Mouse (Mus musculus): Measurements from ENCODE around the gene Pbsn. TPM values are rescaled to one million over a fixed set of nuclear protein-coding genes. Genes with fewer than 3 reads are reported as not detected.
"Not testable (repeated sequence)": the region's sequence is repeated elsewhere in the genome, so short reads cannot be mapped to it uniquely, and the experiment has no call there.

Pbsn gene
- polyA plus RNA-seq (2012; rRNA removed), result not detected in 2 replicates

GRCm38 (mm10) chrX:77853523-77853922 lies at the start of gene Pbsn:
Pbsn (minus strand) TSS chrX:77853623.
- H3K4me1 ChIP-seq (ENCODE audit: control insufficient read depth, insufficient read depth, low read length), result no peaks in the 10 kb centered on the region
- H3K4me3 ChIP-seq (replicated peaks; ENCODE audit: extremely low read depth, low read depth, low read length), result no peak within 1 kb of the TSS
- 76% methylated on average over 1 of the region's 1 CpGs for WGBS
- no peak for DNase-seq
- TF ChIP-seq CTCF (IDR thresholded peaks at IDR 0.05; ENCODE audit: insufficient read depth, low read length) (no peak), POLR2A (IDR thresholded peaks at IDR 0.05; ENCODE audit: borderline replicate concordance, extremely low read depth, low read depth, low read length) (no peak)

DNA sequence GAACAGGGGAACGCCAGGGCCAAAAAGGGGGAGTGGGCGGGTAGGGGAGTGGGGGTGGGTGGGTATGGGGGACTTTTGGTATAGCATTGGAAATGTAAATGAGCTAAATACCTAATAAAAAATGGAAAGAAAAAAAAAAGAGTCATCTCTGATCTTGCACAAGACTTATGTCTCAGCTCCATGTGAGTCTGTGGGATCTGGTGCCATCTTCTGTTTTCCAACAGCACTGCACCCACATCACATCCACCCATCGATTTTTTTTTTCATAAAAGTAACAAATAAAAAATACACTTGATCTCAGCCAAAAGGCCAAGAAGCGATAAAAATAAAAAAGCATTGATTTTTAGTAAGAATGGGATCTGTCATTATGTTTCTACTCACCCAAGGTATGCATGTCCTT lies 26.6 kb upstream of the Pbsn start:
- WGBS, result 35% methylated on average over 2 of the region's 4 CpGs
- DNase-seq; H3K4me3 ChIP-seq (replicated peaks; ENCODE audit: extremely low read depth, low read depth, low read length); H3K4me1 ChIP-seq (ENCODE audit: control insufficient read depth, insufficient read depth, low read length): not testable (repeated sequence)

DNA sequence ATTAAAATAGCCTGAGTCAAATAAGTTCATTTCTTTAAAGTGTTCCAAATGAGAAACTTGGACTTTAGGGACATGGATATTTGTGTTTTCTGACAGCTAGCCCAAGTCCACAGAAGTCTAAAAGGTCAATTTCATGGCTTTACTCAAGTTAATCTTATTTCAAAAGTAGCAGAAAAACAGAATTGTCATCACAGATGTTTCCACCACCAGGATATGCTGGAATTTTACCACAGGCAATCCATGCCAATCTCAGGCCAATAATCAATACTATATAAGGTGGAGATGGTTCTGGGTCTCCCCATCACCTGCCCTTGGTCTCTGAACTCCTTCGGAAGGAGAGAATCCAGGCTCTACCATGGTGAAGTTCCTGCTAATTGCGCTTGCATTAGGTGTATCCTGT lies 11.0 kb upstream of the Pbsn start, which contains the start of gene Gm14744:
Gm14744 (plus strand) TSS at position 301 of the 400 bp plus-strand sequence.
- not testable (repeated sequence) for H3K4me1 ChIP-seq (ENCODE audit: control insufficient read depth, insufficient read depth, low read length); DNase-seq; H3K4me3 ChIP-seq (replicated peaks; ENCODE audit: extremely low read depth, low read depth, low read length)
- WGBS, result 84% methylated on average over 2 of the region's 2 CpGs

DNA sequence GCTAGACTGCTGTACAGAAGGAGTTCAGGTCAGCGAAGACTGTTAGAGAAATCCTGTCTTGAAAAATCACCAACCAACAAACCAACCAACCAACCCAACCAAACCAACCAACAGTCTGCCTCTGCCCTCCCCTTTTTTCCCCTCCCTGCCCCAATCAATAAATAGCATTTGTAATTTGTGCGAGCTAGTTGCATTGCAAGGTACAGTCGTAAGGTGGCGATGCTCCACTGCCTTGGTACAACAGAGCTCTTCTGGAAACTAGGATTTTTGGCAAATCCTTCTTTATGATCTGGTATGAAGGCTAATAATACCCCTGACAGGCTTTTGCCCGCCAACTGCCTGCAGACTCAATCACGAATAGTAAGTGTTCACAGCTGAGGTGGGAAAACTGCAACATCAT lies 41.4 kb downstream of the Pbsn start:
- no peaks in the 10 kb centered on the region for H3K4me1 ChIP-seq (ENCODE audit: control insufficient read depth, insufficient read depth, low read length)
- DNase-seq, result no peak
- 58% methylated on average over 6 of the region's 6 CpGs for WGBS
- TF ChIP-seq CTCF (IDR thresholded peaks at IDR 0.05; ENCODE audit: insufficient read depth, low read length) (no peak), POLR2A (IDR thresholded peaks at IDR 0.05; ENCODE audit: borderline replicate concordance, extremely low read depth, low read depth, low read length) (no peak)
- H3K4me3 ChIP-seq (replicated peaks; ENCODE audit: extremely low read depth, low read depth, low read length), result no peak overlapping the region

DNA sequence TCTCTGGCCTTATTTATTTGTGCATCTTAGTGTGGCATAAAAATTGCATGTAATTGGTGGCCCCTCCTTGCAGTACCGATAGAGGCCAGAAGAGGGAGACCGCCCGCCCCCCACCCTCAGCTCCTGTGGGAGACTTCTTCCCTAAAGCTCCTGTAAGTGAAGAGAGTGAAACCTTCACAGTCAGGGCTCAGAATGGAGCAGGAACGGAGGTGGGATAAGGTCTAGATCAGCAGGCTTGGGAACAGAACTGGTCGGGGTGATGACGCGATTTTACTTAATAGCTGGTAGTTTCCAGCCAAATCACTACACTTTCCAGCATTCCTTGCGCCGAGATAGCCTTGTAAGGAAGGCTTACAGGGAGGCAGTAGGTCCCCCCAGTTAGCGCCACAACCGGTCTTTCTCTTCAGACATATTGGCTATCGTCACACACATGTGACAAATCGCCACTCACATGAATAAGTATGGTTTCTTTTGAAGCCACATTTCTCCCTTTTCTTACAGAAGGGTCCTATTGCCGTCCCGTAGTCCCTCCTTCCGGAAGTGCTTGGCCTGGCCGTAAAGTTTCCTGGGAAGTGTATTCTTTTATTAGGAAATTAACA lies 42.7 kb downstream of the Pbsn start:
- no peaks in the 10 kb centered on the region for H3K4me1 ChIP-seq (ENCODE audit: control insufficient read depth, insufficient read depth, low read length)
- H3K4me3 ChIP-seq (replicated peaks; ENCODE audit: extremely low read depth, low read depth, low read length), result peak overlapping the region; percentile 69
- peak; percentile 57 for DNase-seq
- WGBS, result 29% methylated on average over 17 of the region's 17 CpGs
- TF ChIP-seq POLR2A (IDR thresholded peaks at IDR 0.05; ENCODE audit: borderline replicate concordance, extremely low read depth, low read depth, low read length) (no peak), CTCF (IDR thresholded peaks at IDR 0.05; ENCODE audit: insufficient read depth, low read length) (0 out of 2 replicates have a peak, but pooled peaks have one; percentile 30)

DNA sequence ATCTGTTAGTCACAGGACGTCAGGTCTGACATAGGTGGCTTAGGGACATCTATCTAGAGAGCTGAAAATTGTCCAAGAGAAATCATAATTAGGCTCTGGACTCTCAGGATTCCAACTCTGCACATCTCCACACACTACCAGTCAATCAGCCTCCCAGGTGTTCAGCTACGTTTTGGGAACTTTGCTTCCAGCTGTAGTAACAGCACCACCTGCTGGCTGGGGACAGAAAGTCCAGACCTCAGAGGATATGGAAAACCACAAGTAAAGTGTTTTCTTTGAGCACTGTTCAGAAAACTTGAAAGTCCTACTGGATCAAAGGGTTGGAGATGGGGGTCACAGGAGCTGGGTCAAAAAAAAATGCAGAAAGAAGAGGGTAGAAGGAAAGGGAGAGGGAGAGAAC lies 44.8 kb downstream of the Pbsn start:
- H3K4me3 ChIP-seq (replicated peaks; ENCODE audit: extremely low read depth, low read depth, low read length), result no peak overlapping the region
- no peaks in the 10 kb centered on the region for H3K4me1 ChIP-seq (ENCODE audit: control insufficient read depth, insufficient read depth, low read length)
- peak; percentile 18 for DNase-seq
- TF ChIP-seq POLR2A (IDR thresholded peaks at IDR 0.05; ENCODE audit: borderline replicate concordance, extremely low read depth, low read depth, low read length), result no peak
- TF ChIP-seq CTCF (IDR thresholded peaks at IDR 0.05; ENCODE audit: insufficient read depth, low read length), result peak; percentile 60
- 23% methylated on average over 2 of the region's 2 CpGs for WGBS

GRCm38 (mm10) chrX:77802293-77802692 lies 51.1 kb downstream of the Pbsn start:
- TF ChIP-seq POLR2A (IDR thresholded peaks at IDR 0.05; ENCODE audit: borderline replicate concordance, extremely low read depth, low read depth, low read length) (no peak), CTCF (IDR thresholded peaks at IDR 0.05; ENCODE audit: insufficient read depth, low read length) (no peak)
- no peak overlapping the region for H3K4me3 ChIP-seq (replicated peaks; ENCODE audit: extremely low read depth, low read depth, low read length)
- no peak for DNase-seq
- no peaks in the 10 kb centered on the region for H3K4me1 ChIP-seq (ENCODE audit: control insufficient read depth, insufficient read depth, low read length)
- 65% methylated on average over 2 of the region's 2 CpGs for WGBS

DNA sequence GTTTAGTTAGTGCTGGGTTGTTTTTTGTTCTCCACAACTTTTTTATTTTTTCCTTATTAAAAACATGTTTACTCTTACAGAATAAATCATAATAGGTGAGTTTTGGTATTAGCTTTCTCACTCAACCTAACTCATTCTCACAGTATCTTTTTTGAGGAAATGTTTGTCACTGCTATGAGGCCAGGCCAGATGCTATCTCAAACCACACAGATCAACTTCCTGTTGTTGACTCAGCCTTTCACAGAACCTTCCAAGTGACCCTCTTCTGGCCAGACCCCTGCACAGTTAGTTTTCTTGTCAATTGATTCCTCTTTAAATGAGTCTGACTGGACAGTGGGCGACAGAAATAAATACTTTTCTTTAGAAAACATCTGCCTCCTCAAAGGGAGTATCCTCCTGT lies 51.9 kb downstream of the Pbsn start:
- H3K4me3 ChIP-seq (replicated peaks; ENCODE audit: extremely low read depth, low read depth, low read length), result no peak overlapping the region
- no peak for DNase-seq
- WGBS, result 47% methylated on average over 1 of the region's 1 CpGs
- TF ChIP-seq CTCF (IDR thresholded peaks at IDR 0.05; ENCODE audit: insufficient read depth, low read length) (no peak), POLR2A (IDR thresholded peaks at IDR 0.05; ENCODE audit: borderline replicate concordance, extremely low read depth, low read depth, low read length) (no peak)
- H3K4me1 ChIP-seq (ENCODE audit: control insufficient read depth, insufficient read depth, low read length), result peaks cover under 1% of the 10 kb centered on the region; the same call in 1 of the 2 replicates

GRCm38 (mm10) chrX:77799554-77799953 lies 53.9 kb downstream of the Pbsn start:
- Histone ChIP-seq H3K4me1 (ENCODE audit: control insufficient read depth, insufficient read depth, low read length) (peaks cover 2% of the 10 kb centered on the region), H3K4me3 (replicated peaks; ENCODE audit: extremely low read depth, low read depth, low read length) (no peak overlapping the region)
- TF ChIP-seq CTCF (IDR thresholded peaks at IDR 0.05; ENCODE audit: insufficient read depth, low read length) (no peak), POLR2A (IDR thresholded peaks at IDR 0.05; ENCODE audit: borderline replicate concordance, extremely low read depth, low read depth, low read length) (no peak)
- 67% methylated on average over 3 of the region's 3 CpGs for WGBS
- no peak for DNase-seq

- TF ChIP-seq CTCF (IDR thresholded peaks at IDR 0.05; ENCODE audit: insufficient read depth, low read length) (no peak), POLR2A (IDR thresholded peaks at IDR 0.05; ENCODE audit: borderline replicate concordance, extremely low read depth, low read depth, low read length) (no peak)
- Histone ChIP-seq H3K4me3 (replicated peaks; ENCODE audit: extremely low read depth, low read depth, low read length) (no peak overlapping the region), H3K4me1 (ENCODE audit: control insufficient read depth, insufficient read depth, low read length) (peaks cover 6% of the 10 kb centered on the region)
- no peak for DNase-seq
These were observed 55.6 kb downstream of the Pbsn start for GRCm38 (mm10) chrX:77797801-77798200.

All from lung, adult 2 months (tissue).